Mouse (Mus musculus) 416B (cell line): ENCODE measurements at regions not wholly inside any gene's neighbourhood (a gene's known extent, or its start where the extent isn't known, plus 50 kb on each side); places are given as distances from the start of the nearest gene placed in this dataset.
"Not testable (repeated sequence)": the region's sequence is repeated elsewhere in the genome, so short reads cannot be mapped to it uniquely, and the experiment has no call there.

ENCODE experiments used
- DNase-seq: peaks from one replicate; pipeline ENCODE4 v3.0.0; 2011; ENCODE audit warnings: low read depth

- DNase-seq, result not testable (repeated sequence)
Observed at GRCm38 (mm10) chr15:8766208-8766607, 55.6 kb upstream of the Slc1a3 start.

- no peak for DNase-seq
Observed at GRCm38 (mm10) chr15:8761741-8762271, 51.2 kb upstream of the Slc1a3 start.

- no peak for DNase-seq
Observed at GRCm38 (mm10) chr15:8761132-8761531, 50.6 kb upstream of the Slc1a3 start.
